Mouse (Mus musculus) liver, embryonic 11.5 days (tissue): ENCODE results near the gene Fzd1. TPM values are rescaled to one million over a fixed set of nuclear protein-coding genes. Genes with fewer than 3 reads are reported as not detected.

Source experiments
- ATAC-seq: fragments of 200-750 bp; cut with Nextera tagmentation; replicated peaks from 2 replicates; pipeline ENCODE4 v1.8.0; 2017; ENCODE audit warnings: moderate number of reproducible peaks, mild to moderate bottlenecking, moderate TSS enrichment, moderate library complexity; ENCODE audit not compliant: low FRiP score
- DNase-seq: peaks from one replicate; pipeline ENCODE4 v3.0.0-alpha.2; 2017; ENCODE audit warnings: low spot score
- H3K27ac ChIP-seq: fragments of 300-500 bp; sonication (generic); 2 replicates; pipeline ENCODE4 v1.5.1; 2014; ENCODE audit warnings: mild to moderate bottlenecking, low read depth, low read length, control low read depth
- H3K27me3 ChIP-seq: fragments of 300-500 bp; sonication (generic); replicated peaks from 2 replicates; pipeline ENCODE4 v1.6.1; 2014; ENCODE audit warnings: low read length, mixed read lengths; ENCODE audit not compliant: control insufficient read depth, insufficient read depth
- H3K36me3 ChIP-seq: fragments of 300-500 bp; sonication (generic); 2 replicates; pipeline ENCODE4 v1.6.1; 2014; ENCODE audit warnings: mild to moderate bottlenecking, low read length, moderate library complexity, mixed read lengths; ENCODE audit not compliant: control insufficient read depth, insufficient read depth
- H3K4me1 ChIP-seq: fragments of 300-500 bp; sonication (generic); replicated peaks from 2 replicates; pipeline ENCODE4 v1.6.1; 2014; ENCODE audit warnings: low read length, mixed read lengths; ENCODE audit not compliant: control insufficient read depth, insufficient read depth
- H3K4me2 ChIP-seq: fragments of 300-500 bp; sonication (generic); 2 replicates; pipeline ENCODE4 v1.6.1; 2014; ENCODE audit warnings: mild to moderate bottlenecking, control low read depth, moderate library complexity
- H3K4me3 ChIP-seq: fragments of 300-500 bp; sonication (generic); 2 replicates; pipeline ENCODE4 v1.5.1; 2014; ENCODE audit warnings: low read depth, low read length, control low read depth
- H3K9ac ChIP-seq: fragments of 300-500 bp; sonication (generic); 2 replicates; pipeline ENCODE4 v1.6.1; 2014; ENCODE audit warnings: low read depth, low read length, control low read depth
- H3K9me3 ChIP-seq: fragments of 300-500 bp; sonication (generic); 2 replicates; pipeline ENCODE4 v1.6.1; 2016; ENCODE audit warnings: low read length, inconsistent platforms, mixed read lengths; ENCODE audit not compliant: control insufficient read depth
- WGBS: fragments of 180-500 bp; shearing (Covaris S2); extraction: QIAGEN DNeasy Blood & Tissue Kit; methylation state at CpG from one replicate; pipeline ENCODE4 v1.1.7; 2014; 5-methylcytosine and 5-hydroxymethylcytosine counted together
- polyA plus RNA-seq: library from polyadenylated mRNA; unstranded; fragments of >200 nt; fragmentation: Nextera tagmentation; extraction: Ambion mirVana; gene quantifications from 2 replicates; pipeline ENCODE4 v1.2.1, GENCODE M21; 2014

The Fzd1 gene
- polyA plus RNA-seq = 14.7 and 17.8 TPM in 2 replicates

DNA sequence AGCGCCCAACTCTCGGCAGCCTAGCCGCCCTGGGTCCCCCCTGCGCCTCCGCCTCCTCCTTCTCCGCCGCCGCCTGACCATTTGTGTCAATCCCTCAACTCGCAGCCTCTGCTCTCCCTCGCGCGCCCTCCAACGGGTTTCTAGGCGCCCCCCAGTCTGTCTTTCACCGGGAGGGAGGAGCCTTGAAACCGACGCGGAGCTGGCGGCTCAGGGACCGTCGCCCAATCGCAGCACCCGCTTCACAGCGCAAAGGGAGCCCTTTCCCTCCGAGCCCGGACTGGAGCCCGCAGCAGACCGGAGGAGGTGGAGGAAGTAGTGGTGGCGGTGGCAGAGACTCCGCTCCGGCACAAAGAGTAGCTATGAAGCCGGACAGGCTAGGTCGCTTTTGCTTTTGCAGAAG lies at the start of gene Fzd1:
Gene Fzd1, minus strand, starts transcription at position 134 of the 400 bp plus-strand sequence.
- peaks cover 42% of the 10 kb centered on the region for H3K27me3 ChIP-seq

GRCm38 (mm10) chr5:4805228-4805627 lies 47.4 kb upstream of the Fzd1 start:
- no peak for DNase-seq

More for the DNA sequence above, at the start of gene Fzd1:
- Histone ChIP-seq H3K4me2 (peak within 1 kb of the TSS; percentile 74), H3K4me1 (no peaks in the 10 kb centered on the region; the same call in 1 of the 2 replicates), H3K36me3 (no peaks in the 10 kb centered on the region), H3K9ac (peak within 1 kb of the TSS; percentile 73), H3K9me3 (no peaks in the 10 kb centered on the region), H3K4me3 (peak within 1 kb of the TSS; percentile 66), H3K27ac (peak within 1 kb of the TSS; percentile 87)
- DNase-seq (peak; percentile 86), ATAC-seq (peak; percentile 79)
- WGBS = under 1% methylated on average over 33 of the region's 33 CpGs

GRCm38 (mm10) chr5:4803708-4804107 lies 45.9 kb upstream of the Fzd1 start:
- no peaks in the 10 kb centered on the region for H3K4me1 ChIP-seq
- H3K4me3 ChIP-seq = no peak overlapping the region
- ATAC-seq = no peak
- H3K27ac ChIP-seq = no peak overlapping the region
- H3K27me3 ChIP-seq = no peaks in the 10 kb centered on the region
- H3K9ac ChIP-seq = no peak overlapping the region
- no peaks in the 10 kb centered on the region for H3K9me3 ChIP-seq
- no peaks in the 10 kb centered on the region for H3K36me3 ChIP-seq
- DNase-seq = no peak
- 66% methylated on average over 5 of the region's 5 CpGs for WGBS
- H3K4me2 ChIP-seq = no peak overlapping the region

More at GRCm38 (mm10) chr5:4805228-4805627, 47.4 kb upstream of the Fzd1 start:
- H3K36me3 ChIP-seq = no peaks in the 10 kb centered on the region
- no peak overlapping the region for H3K4me3 ChIP-seq
- no peak overlapping the region for H3K4me2 ChIP-seq
- no peaks in the 10 kb centered on the region for H3K4me1 ChIP-seq
- WGBS = 80% methylated on average over 4 of the region's 4 CpGs
- H3K27me3 ChIP-seq = no peaks in the 10 kb centered on the region
- H3K27ac ChIP-seq = no peak overlapping the region
- ATAC-seq = no peak
- H3K9me3 ChIP-seq = no peaks in the 10 kb centered on the region
- no peak overlapping the region for H3K9ac ChIP-seq

DNA sequence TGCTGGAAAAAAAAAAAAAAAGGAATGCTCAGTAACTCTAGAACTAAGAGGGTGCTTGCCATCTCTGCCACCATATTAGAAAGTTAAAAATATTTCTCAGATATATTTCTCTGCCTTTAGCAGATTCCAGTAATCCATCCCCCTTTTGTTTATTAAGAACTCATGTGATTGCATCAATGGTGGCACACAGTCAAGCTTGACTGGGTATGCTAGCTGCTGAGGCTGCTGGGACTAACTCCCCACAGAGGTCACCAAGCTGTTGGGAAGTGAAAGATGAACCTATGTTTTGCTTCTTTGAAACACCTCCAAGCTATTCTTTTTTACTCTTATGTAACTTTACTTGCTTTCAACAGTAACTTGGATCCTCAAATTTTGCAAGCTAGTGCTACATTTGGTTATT lies 44.1 kb upstream of the Fzd1 start:
- H3K27me3 ChIP-seq = no peaks in the 10 kb centered on the region
- no peaks in the 10 kb centered on the region for H3K4me1 ChIP-seq
- no peaks in the 10 kb centered on the region for H3K36me3 ChIP-seq
- H3K4me3 ChIP-seq = no peak overlapping the region
- no peak overlapping the region for H3K4me2 ChIP-seq
- ATAC-seq (no peak), DNase-seq (no peak)
- H3K9ac ChIP-seq = no peak overlapping the region
- no peak overlapping the region for H3K27ac ChIP-seq
- H3K9me3 ChIP-seq = no peaks in the 10 kb centered on the region

GRCm38 (mm10) chr5:4801096-4801850 lies 43.4 kb upstream of the Fzd1 start:
- WGBS = 83% methylated on average over 8 of the region's 8 CpGs
- H3K27me3 ChIP-seq = no peaks in the 10 kb centered on the region
- no peak overlapping the region for H3K9ac ChIP-seq
- no peak overlapping the region for H3K27ac ChIP-seq
- DNase-seq = no peak
- no peak overlapping the region for H3K4me2 ChIP-seq
- H3K9me3 ChIP-seq = no peaks in the 10 kb centered on the region
- no peak overlapping the region for H3K4me3 ChIP-seq
- ATAC-seq = no peak
- no peaks in the 10 kb centered on the region for H3K36me3 ChIP-seq
- no peaks in the 10 kb centered on the region for H3K4me1 ChIP-seq

- no peak for ATAC-seq
- Histone ChIP-seq H3K36me3 (no peaks in the 10 kb centered on the region), H3K9me3 (no peaks in the 10 kb centered on the region), H3K9ac (no peak overlapping the region), H3K27me3 (no peaks in the 10 kb centered on the region), H3K27ac (no peak overlapping the region), H3K4me3 (no peak overlapping the region), H3K4me1 (no peaks in the 10 kb centered on the region), H3K4me2 (no peak overlapping the region)
- WGBS = 69% methylated on average over 3 of the region's 3 CpGs
- DNase-seq = no peak
Measured at GRCm38 (mm10) chr5:4791219-4791618, 33.4 kb upstream of the Fzd1 start.

DNA sequence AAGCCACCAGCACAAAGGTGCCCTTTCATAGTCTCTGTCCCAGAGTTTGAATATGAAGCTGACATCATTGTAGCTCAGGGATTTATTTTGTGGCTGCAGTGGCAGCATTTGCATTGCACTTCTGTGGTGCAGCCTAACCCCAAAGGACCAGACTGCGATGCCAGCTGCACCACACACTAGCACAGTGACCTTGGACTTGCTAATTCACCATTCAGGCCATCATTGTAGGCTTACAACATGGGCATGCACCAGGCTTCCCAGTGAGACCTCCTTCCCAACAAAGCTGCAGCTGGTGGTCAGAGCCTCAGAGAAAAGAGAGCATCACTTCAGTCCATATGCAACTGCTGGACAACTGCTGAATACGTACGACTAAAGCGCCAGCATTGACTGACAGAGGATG lies 32.4 kb upstream of the Fzd1 start:
- Histone ChIP-seq H3K9ac (no peak overlapping the region), H3K4me3 (no peak overlapping the region), H3K4me2 (no peak overlapping the region), H3K9me3 (no peaks in the 10 kb centered on the region), H3K4me1 (no peaks in the 10 kb centered on the region), H3K27me3 (no peaks in the 10 kb centered on the region), H3K27ac (no peak overlapping the region), H3K36me3 (no peaks in the 10 kb centered on the region)
- 85% methylated on average over 4 of the region's 4 CpGs for WGBS
- DNase-seq (no peak), ATAC-seq (no peak)

- Histone ChIP-seq H3K36me3 (no peaks in the 10 kb centered on the region), H3K9ac (no peak overlapping the region), H3K4me1 (no peaks in the 10 kb centered on the region), H3K4me2 (no peak overlapping the region), H3K4me3 (no peak overlapping the region), H3K27ac (no peak overlapping the region), H3K27me3 (no peaks in the 10 kb centered on the region), H3K9me3 (no peaks in the 10 kb centered on the region)
- DNase-seq (no peak), ATAC-seq (no peak)
- WGBS = 77% methylated on average over 3 of the region's 3 CpGs
Measured at GRCm38 (mm10) chr5:4788484-4788883, 30.6 kb upstream of the Fzd1 start.

DNA sequence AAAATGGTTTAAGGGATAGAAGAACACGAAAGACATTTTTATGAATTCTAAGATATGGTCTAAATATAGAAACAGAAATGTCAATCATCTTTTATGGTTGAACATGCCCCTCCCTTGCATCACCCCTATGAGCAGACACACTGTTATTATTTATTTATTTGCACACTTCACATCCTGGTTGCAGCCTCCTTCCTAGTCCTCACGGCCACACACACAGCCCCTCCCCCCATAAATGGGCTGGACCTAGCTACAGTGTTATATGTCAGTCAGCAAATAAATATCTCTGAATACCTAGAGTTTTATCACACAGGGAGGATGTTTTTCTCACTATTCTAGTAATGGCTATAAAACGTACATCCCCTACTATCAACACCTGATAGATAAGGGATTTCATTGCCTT lies 29.0 kb upstream of the Fzd1 start:
- H3K9ac ChIP-seq = no peak overlapping the region
- H3K4me3 ChIP-seq = no peak overlapping the region
- H3K36me3 ChIP-seq = no peaks in the 10 kb centered on the region
- no peak overlapping the region for H3K4me2 ChIP-seq
- no peaks in the 10 kb centered on the region for H3K4me1 ChIP-seq
- ATAC-seq (no peak), DNase-seq (no peak)
- no peak overlapping the region for H3K27ac ChIP-seq
- H3K9me3 ChIP-seq = no peaks in the 10 kb centered on the region
- 65% methylated on average over 3 of the region's 3 CpGs for WGBS
- H3K27me3 ChIP-seq = no peaks in the 10 kb centered on the region
